Mouse (Mus musculus): Measurements from ENCODE around the gene Dnah10. TPM values are rescaled to one million over a fixed set of nuclear protein-coding genes. Genes with fewer than 3 reads are reported as not detected.

The Dnah10 gene
- polyA plus RNA-seq, 1 experiment from 2014 or later = 0.14 TPM

DNA sequence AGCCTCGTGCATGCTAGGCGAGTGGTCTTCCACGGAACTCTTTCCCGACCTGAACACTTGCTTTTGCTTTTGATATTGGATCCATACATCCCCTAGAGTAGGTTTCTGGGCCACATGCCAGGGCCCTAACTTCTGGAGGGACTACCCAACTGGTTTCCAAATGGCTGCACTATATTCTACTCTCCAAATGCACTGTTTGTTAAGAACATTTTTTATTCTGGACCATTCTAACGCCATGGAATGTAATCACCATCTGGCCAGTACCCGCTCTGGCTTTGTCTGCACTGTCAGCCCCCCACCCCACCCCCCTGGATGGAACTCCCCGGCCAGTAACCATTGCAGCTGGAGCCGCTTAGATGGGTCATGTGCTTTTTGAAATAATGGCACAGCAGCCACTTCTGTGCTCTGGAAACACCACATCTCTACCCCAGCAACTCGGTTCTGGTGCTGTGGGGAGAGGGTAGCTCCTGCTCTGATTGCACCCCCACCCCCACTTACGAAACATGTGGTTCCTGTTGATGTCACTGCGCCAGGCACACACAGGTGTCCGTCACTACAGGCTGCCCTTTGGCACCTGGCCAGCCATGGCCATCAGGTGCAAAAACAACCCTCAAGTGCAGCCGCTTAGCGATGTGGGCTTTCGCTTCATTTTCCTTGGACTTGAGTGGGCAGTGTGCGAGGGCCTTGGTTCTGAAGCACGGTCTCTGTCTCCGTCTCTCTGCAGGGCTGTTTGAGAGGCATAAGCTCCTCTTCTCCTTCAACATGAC is 97.4 kb downstream of the Dnah10 start:
- WGBS = 85% methylated on average over 18 of the region's 18 CpGs
- no peak overlapping the region for H3K27ac ChIP-seq
- no peak overlapping the region for H3K4me2 ChIP-seq
- peaks cover 6% of the 10 kb centered on the region; the same call in 1 of the 2 replicates for H3K4me1 ChIP-seq (replicated peaks)
- H3K4me3 ChIP-seq = no peak overlapping the region
- H3K27me3 ChIP-seq = no peaks in the 10 kb centered on the region
- H3K9ac ChIP-seq = no peak overlapping the region
- no peak for ATAC-seq (ENCODE audit: low FRiP score)
- no peaks in the 10 kb centered on the region for H3K36me3 ChIP-seq
- H3K9me3 ChIP-seq = no peaks in the 10 kb centered on the region

GRCm38 (mm10) chr5:124830331-124830730 is 105.4 kb downstream of the Dnah10 start:
- H3K4me1 ChIP-seq (replicated peaks) = no peaks in the 10 kb centered on the region
- H3K9ac ChIP-seq = no peak overlapping the region
- H3K27me3 ChIP-seq = no peaks in the 10 kb centered on the region
- H3K27ac ChIP-seq = no peak overlapping the region
- no peaks in the 10 kb centered on the region for H3K9me3 ChIP-seq
- no peak for ATAC-seq (ENCODE audit: low FRiP score)
- no peak overlapping the region for H3K4me3 ChIP-seq
- peaks cover 30% of the 10 kb centered on the region for H3K36me3 ChIP-seq
- 93% methylated on average over 12 of the region's 12 CpGs for WGBS
- H3K4me2 ChIP-seq = no peak overlapping the region

DNA sequence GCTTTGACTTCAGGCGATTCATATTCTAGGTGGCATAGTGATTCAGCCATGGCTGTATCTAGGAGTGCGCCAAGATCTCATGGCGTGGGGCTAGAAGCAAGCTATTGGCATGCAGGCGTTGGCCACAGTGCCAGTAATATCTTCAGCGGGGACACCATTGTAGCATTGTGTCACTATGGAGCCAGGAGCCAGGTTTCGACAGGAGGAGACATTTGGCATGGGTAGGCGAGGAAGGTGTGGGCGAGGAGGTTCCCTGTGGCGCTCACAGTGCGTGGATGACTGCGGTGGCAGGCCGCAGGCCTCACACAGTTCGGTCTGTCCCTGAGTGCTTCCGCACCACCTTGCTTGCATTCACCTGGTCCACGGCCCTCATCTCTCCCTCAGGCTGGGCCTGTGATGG is 110.3 kb downstream of the Dnah10 start:
- H3K36me3 ChIP-seq = peaks cover 71% of the 10 kb centered on the region
- 97% methylated on average over 15 of the region's 15 CpGs for WGBS
- H3K27ac ChIP-seq = no peak overlapping the region
- H3K4me3 ChIP-seq = no peak overlapping the region
- H3K4me1 ChIP-seq (replicated peaks) = peaks cover 1% of the 10 kb centered on the region; the same call in 1 of the 2 replicates
- H3K9me3 ChIP-seq = no peaks in the 10 kb centered on the region
- no peak for ATAC-seq (ENCODE audit: low FRiP score)
- H3K9ac ChIP-seq = no peak overlapping the region
- H3K4me2 ChIP-seq = no peak overlapping the region
- no peaks in the 10 kb centered on the region for H3K27me3 ChIP-seq

DNA sequence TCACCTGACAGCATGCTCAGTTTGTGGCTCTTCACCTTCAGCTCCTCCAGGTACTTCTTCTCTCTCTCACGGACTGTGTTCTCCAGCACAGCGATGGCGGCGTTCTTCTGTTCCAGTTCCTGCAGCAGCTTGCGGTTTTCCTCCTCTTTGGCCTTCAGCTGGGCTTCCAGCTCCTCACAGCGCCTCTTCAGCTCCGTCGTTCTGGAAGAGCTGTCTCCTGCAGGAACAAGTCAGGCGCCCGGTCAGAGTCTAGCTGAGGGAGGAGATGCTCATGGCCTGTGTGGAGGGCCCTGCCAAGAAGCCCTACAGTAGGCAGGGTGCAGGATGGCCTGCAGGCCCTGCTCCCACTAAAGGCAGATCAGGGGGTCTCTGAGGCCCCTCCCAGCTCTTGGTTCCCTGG is 111.2 kb downstream of the Dnah10 start:
- no peaks in the 10 kb centered on the region for H3K9me3 ChIP-seq
- H3K36me3 ChIP-seq = peaks cover 71% of the 10 kb centered on the region
- H3K9ac ChIP-seq = no peak overlapping the region
- ATAC-seq (ENCODE audit: low FRiP score) = no peak
- H3K4me3 ChIP-seq = no peak overlapping the region
- H3K27ac ChIP-seq = no peak overlapping the region
- no peaks in the 10 kb centered on the region for H3K27me3 ChIP-seq
- no peak overlapping the region for H3K4me2 ChIP-seq
- H3K4me1 ChIP-seq (replicated peaks) = peaks cover 10% of the 10 kb centered on the region
- WGBS = 94% methylated on average over 10 of the region's 10 CpGs

DNA sequence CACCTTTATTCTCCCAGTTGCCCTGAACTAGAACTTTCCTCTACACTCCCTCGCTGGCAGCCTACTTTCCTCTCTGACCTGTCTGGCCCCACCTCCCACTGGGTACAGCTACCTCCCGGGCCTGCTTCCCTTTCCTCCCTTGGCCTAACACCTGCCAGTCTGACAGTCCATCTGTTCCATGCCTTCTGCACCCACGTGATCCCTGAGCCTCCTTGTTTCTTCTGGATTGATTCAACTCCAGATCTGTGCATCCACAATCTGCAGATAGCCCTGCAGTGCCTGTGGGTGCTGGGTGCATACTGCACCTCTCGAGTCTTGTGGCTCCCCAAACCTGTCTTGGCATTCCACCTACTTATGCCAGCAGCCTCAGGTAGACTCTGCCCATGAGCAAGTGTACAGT is 111.7 kb downstream of the Dnah10 start:
- no peak overlapping the region for H3K9ac ChIP-seq
- no peak overlapping the region for H3K4me3 ChIP-seq
- H3K27ac ChIP-seq = no peak overlapping the region
- H3K9me3 ChIP-seq = no peaks in the 10 kb centered on the region
- peaks cover 71% of the 10 kb centered on the region for H3K36me3 ChIP-seq
- no peaks in the 10 kb centered on the region for H3K27me3 ChIP-seq
- H3K4me1 ChIP-seq (replicated peaks) = peaks cover 12% of the 10 kb centered on the region
- ATAC-seq (ENCODE audit: low FRiP score) = no peak
- H3K4me2 ChIP-seq = no peak overlapping the region
- 77% methylated on average over 4 of the region's 4 CpGs for WGBS

GRCm38 (mm10) chr5:124840202-124840601 is 115.3 kb downstream of the Dnah10 start:
- no peak overlapping the region for H3K27ac ChIP-seq
- H3K27me3 ChIP-seq = no peaks in the 10 kb centered on the region
- no peak for ATAC-seq (ENCODE audit: low FRiP score)
- no peaks in the 10 kb centered on the region for H3K9me3 ChIP-seq
- H3K4me3 ChIP-seq = no peak overlapping the region
- no peak overlapping the region for H3K4me2 ChIP-seq
- peaks cover 36% of the 10 kb centered on the region for H3K4me1 ChIP-seq (replicated peaks)
- WGBS = 82% methylated on average over 7 of the region's 7 CpGs
- H3K36me3 ChIP-seq = peaks cover 42% of the 10 kb centered on the region
- H3K9ac ChIP-seq = no peak overlapping the region

DNA sequence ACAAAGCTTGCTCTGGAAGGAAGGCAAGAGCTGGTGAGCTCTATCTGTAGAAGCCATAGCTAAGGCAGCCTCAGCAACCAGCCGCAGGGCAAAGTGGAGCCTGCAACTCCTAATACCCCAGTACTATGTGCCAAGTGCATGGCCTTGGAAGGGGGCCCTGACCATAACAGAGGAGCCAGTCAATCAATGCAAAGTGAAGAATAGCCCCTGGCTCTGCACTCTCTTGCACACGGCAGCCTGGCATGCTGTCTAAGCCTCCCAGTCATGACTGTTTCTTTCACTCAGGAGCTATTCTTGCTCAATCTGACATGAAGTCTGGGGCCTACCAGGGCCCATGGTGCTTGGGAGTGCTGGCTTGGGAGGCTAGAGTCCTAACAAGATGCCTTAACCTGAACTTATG is 115.8 kb downstream of the Dnah10 start:
- H3K27ac ChIP-seq = no peak overlapping the region
- H3K36me3 ChIP-seq = peaks cover 38% of the 10 kb centered on the region
- H3K4me3 ChIP-seq = no peak overlapping the region
- 66% methylated on average over 2 of the region's 2 CpGs for WGBS
- H3K4me2 ChIP-seq = no peak overlapping the region
- H3K27me3 ChIP-seq = no peaks in the 10 kb centered on the region
- peaks cover 36% of the 10 kb centered on the region for H3K4me1 ChIP-seq (replicated peaks)
- no peaks in the 10 kb centered on the region for H3K9me3 ChIP-seq
- no peak overlapping the region for H3K9ac ChIP-seq
- ATAC-seq (ENCODE audit: low FRiP score) = no peak

DNA sequence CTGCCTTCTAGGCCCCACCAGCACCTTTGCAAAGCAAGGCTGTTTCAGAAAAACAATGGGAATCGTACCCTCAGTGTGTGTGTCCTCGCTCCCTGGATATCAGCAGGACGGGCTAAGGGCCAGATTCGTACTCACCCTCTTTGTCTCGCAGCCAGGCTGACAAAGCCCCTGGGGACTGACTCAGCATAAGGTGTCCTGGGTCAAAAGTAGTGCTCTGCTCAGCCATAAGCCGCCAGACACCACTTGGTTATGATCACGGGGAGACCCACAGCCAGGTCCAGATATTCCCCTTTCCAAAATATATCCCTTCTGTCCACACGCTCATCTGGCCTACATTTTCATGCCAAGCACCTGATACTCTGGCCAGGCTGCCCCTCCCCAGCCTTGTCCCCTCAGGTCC is 118.5 kb downstream of the Dnah10 start:
- H3K9ac ChIP-seq = 0 out of 2 replicates have a peak overlapping the region, but pooled peaks have one; percentile 25
- no peak for ATAC-seq (ENCODE audit: low FRiP score)
- WGBS = 56% methylated on average over 8 of the region's 8 CpGs

DNA sequence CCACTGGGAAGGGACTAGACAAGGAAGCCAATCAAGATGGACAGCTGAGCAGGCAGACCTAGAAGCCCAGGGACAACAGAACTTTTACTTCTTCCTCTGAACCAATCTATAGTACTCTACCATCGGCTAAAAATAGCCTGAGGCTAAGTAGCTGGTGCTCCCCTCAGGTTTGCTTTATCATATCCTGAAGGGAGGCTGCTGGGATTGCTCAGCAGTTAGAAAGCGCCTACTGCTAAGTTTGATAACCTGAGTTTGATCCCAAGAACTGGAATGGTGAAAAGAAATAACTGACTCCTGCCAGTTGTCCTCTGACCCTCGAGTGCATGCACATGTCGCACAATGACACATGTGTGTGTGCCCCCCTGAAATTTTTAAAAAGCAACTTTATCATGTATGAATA is 120.0 kb downstream of the Dnah10 start:
- 0 out of 2 replicates have a peak, but pooled peaks cover under 1% of the 10 kb centered on the region for H3K36me3 ChIP-seq
- ATAC-seq (ENCODE audit: low FRiP score) = no peak

More for the DNA sequence above, 118.5 kb downstream of the Dnah10 start:
- Histone ChIP-seq H3K9me3 (no peaks in the 10 kb centered on the region), H3K4me1 (replicated peaks) (peaks cover 41% of the 10 kb centered on the region), H3K4me3 (no peak overlapping the region), H3K27ac (peak overlapping the region; percentile 41), H3K36me3 (peaks cover 12% of the 10 kb centered on the region), H3K4me2 (no peak overlapping the region), H3K27me3 (no peaks in the 10 kb centered on the region)

DNA sequence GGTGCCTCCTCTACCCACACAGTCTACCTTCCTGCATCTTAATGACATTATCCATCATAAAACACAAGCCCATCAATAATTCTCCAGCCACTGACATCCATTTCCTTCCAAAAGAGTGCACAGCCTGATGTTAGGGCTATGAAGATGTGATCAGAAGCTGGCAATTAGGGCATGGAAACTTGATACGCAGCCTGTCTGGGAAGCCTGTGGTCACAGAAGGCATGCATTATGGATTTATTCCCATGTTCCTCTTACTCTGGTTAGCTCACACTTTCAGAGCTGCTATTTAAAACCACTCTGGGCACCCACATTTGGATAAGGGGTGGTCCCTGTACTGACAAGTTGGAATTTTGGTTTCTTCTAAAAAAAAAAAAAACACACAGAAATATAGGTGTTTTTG is 122.1 kb downstream of the Dnah10 start:
- Histone ChIP-seq H3K4me3 (no peak overlapping the region), H3K9me3 (no peaks in the 10 kb centered on the region), H3K27ac (no peak overlapping the region), H3K27me3 (no peaks in the 10 kb centered on the region), H3K36me3 (no peaks in the 10 kb centered on the region), H3K4me1 (replicated peaks) (peaks cover 29% of the 10 kb centered on the region), H3K4me2 (no peak overlapping the region), H3K9ac (no peak overlapping the region)
- 58% methylated on average over 1 of the region's 1 CpGs for WGBS
- ATAC-seq (ENCODE audit: low FRiP score) = no peak

More for the DNA sequence above, 120.0 kb downstream of the Dnah10 start:
- Histone ChIP-seq H3K4me2 (no peak overlapping the region), H3K9ac (no peak overlapping the region), H3K27me3 (no peaks in the 10 kb centered on the region), H3K27ac (no peak overlapping the region), H3K4me1 (replicated peaks) (peaks cover 41% of the 10 kb centered on the region), H3K9me3 (no peaks in the 10 kb centered on the region), H3K4me3 (no peak overlapping the region)
- WGBS = 83% methylated on average over 4 of the region's 4 CpGs

GRCm38 (mm10) chr5:124848994-124849393 is 124.1 kb downstream of the Dnah10 start:
- no peak for ATAC-seq (ENCODE audit: low FRiP score)
- no peak overlapping the region for H3K27ac ChIP-seq
- H3K4me3 ChIP-seq = no peak overlapping the region
- H3K9me3 ChIP-seq = no peaks in the 10 kb centered on the region
- H3K36me3 ChIP-seq = no peaks in the 10 kb centered on the region
- H3K4me2 ChIP-seq = no peak overlapping the region
- whole genome bisulfite sequencing = 83% methylated on average over 3 of the region's 3 CpGs
- no peak overlapping the region for H3K9ac ChIP-seq
- H3K4me1 ChIP-seq (replicated peaks) = peaks cover 16% of the 10 kb centered on the region; the same call in 1 of the 2 replicates
- no peaks in the 10 kb centered on the region for H3K27me3 ChIP-seq

DNA sequence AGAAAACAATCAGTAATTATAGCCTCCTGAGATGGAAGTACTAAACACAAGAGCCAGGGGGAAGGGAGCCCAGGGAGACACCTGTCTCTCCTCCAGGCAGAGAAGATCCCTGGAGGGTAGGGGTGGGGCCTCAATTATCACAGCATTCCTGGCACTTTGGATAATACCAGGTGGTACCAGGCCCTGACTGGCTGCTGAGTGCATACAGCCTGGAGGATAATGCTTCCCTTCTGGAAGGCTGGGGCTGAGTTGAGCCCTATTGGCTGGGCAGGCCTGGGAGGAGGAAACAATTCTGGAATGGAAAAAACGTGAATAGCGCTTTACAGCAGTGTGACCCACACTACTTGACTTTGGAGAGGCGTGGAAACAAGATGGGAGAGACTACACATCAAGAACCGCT is 126.7 kb downstream of the Dnah10 start:
- no peaks in the 10 kb centered on the region for H3K27me3 ChIP-seq
- no peak overlapping the region for H3K27ac ChIP-seq
- H3K36me3 ChIP-seq = no peaks in the 10 kb centered on the region
- H3K9me3 ChIP-seq = no peaks in the 10 kb centered on the region
- H3K9ac ChIP-seq = no peak overlapping the region
- peaks cover 5% of the 10 kb centered on the region; the same call in 1 of the 2 replicates for H3K4me1 ChIP-seq (replicated peaks)
- no peak overlapping the region for H3K4me2 ChIP-seq
- no peak for ATAC-seq (ENCODE audit: low FRiP score)
- no peak overlapping the region for H3K4me3 ChIP-seq
- WGBS = 44% methylated on average over 4 of the region's 4 CpGs

GRCm38 (mm10) chr5:124852294-124852693 is 127.4 kb downstream of the Dnah10 start:
- H3K27me3 ChIP-seq = no peaks in the 10 kb centered on the region
- H3K4me3 ChIP-seq = no peak overlapping the region
- H3K4me2 ChIP-seq = no peak overlapping the region
- no peak for ATAC-seq (ENCODE audit: low FRiP score)
- H3K27ac ChIP-seq = no peak overlapping the region
- H3K4me1 ChIP-seq (replicated peaks) = no peaks in the 10 kb centered on the region; the same call in 1 of the 2 replicates
- 52% methylated on average over 2 of the region's 2 CpGs for WGBS
- H3K36me3 ChIP-seq = no peaks in the 10 kb centered on the region
- H3K9me3 ChIP-seq = no peaks in the 10 kb centered on the region
- H3K9ac ChIP-seq = no peak overlapping the region

Measured in hindbrain, embryonic 13.5 days (tissue).